Mouse (Mus musculus): ENCODE results near the gene Pip5k1b.

Gene Pip5k1b

DNA sequence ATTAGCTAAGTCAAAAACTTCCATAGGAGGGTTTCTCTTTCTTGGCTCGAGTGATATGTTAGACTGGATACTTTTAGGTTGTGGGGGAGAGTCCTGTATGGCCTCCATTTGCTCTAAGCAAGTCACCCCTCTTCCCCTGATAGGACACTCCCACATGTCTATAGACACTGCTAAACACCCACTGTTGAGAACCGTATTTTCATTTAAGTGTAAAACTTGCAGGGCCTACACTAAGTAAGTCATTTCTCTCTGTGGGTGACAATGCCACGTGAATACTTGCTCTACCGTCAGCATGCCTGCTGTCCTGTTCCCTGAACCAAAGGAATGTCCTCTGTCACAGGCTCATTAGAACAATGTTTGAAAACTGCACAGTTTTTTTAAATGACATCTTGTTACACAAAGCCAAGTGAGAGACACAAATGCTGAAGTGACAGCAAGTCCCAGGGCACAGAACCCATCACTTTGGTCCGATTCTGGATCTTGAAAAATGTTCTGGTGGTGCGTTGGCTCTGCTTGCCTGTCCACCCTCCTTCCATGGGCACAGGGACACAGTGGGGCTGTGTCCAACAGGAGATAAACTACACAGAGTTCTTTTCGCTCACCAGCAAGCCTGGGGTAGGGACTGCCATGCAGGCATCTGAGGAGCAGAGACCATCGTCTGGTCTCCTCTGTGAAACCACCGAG lies 138.6 kb downstream of the Pip5k1b start:
- no peak for DNase-seq (ENCODE audit: low spot score)

DNA sequence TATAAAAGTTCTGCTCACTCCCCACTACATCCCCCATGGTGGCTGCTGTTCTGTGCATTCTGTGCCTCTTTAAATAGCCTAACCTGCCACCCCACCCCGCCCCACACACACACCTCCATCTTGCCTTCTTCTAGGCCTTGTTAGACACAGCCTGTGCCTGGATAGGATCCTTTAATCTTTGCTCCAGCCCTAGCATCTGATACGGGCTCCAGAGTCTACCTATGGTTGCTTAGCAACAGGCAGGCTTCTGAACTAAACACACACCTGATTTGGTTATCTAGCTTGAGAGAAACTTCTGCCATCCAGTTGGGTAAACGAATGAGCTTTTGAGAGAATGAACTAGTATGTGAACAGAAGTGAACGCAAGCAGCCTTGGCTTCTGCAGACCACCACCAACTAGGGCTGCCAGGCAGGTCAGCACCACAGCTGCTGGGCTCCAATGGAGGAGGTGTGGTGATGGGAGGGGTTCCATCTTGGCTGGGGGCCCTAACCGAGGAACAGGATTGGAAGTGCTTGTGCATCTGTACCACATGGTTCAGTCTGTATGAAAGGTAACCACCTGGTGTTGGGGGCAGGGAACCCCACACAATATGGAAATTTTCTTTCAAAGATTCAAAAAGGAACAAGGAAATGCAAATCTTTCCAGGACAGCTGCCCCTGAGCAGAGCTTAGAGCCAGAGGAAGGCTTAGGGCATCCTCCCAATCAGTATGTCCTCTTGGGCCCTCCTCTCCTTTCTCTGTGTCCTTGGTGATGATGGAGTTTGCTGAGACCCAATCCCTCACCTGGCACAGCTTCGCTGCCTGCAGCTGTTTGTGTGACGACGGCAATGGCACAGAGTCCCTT lies 139.7 kb downstream of the Pip5k1b start:
- no peak for DNase-seq (ENCODE audit: low spot score)

DNA sequence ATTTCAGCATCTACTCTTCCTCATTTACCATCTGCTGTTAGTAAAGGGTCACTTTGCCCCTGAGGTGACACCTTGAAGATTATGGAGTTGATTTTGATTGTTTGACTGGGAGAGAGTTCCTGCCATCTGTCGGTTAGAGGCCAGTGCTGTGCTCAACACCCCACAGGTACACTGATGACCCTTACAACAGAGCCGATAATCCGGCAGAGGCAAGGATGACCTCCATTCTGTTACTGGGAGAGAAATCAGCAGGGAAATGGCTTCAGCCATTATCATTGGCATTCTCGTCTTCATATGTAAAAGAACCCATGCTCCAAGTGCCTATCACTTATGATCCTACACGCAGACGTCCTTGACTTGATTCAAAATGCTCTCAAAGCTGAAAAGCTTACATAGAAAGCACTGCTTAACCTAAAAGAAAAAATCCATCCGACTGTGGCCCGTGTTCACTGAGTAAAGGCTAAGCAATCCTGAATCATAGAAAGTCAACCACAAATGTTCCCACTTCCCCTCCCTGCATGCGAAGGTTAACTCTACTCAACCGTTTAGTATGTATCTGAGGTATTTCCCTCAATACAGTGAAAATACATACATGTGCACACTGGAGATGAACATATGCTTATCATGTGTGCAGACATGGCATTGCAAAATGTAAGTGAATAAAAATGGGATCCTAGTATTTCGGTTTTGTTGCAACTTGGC lies 146.7 kb downstream of the Pip5k1b start:
- no peak for DNase-seq (ENCODE audit: low spot score)

DNA sequence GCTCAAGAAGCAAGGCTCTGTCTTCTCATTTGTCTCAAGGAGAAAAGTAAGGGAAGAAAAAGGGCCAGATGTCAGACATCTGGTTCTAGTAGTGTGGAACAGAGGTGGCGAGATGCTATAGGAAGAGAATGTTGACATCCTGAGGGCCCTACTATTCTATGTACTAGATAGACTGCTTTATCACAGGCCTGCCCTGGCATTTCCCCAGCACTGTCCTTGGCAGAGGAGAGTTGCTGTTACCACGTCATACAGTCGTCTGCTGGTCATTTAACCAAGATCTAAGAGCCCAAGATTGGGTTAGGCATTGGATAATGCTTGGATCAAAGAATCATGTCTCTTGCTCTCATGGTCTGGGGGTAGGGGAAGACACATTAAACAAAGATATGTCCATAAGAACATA lies 151.0 kb downstream of the Pip5k1b start:
- no peak for DNase-seq (ENCODE audit: low spot score)

DNA sequence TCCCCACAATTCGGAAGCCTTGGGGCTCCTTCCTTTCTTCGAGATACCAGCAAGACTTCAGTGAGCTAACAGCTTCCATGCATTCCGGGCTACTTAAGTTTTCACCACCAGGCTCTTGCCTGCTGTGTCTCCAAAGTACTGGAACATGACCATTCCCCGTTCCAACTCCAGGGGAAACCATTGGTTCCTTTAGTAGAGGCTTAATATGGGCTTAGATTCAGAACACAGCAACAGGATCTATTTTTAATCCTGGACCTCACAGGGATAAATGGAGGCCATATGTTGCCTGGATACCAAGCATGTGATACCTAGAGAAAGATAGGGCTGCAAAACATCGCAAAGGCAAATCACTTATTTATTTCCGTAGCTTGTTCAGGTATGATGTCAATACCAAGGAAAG lies 152.4 kb downstream of the Pip5k1b start:
- no peak for DNase-seq (ENCODE audit: low spot score)

DNA sequence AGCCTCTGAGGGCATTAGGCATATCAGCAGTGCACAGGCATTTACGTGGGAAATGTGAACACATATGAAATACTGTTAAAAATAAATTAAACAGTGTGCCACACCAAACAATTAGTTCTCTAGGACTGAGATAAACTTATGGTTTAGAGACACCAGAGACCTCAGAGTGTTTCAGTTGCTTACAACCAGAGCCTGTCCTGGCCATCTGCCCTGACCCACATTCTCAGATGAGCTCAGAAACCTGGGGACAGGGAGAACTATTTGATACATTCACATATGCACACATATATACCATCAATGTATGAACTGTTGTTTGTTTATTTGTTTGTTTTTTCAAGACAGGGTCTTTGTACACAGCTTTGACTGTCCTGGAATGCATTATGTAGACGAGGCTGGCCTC lies 161.8 kb downstream of the Pip5k1b start:
- no peak for DNase-seq (ENCODE audit: low spot score)

DNA sequence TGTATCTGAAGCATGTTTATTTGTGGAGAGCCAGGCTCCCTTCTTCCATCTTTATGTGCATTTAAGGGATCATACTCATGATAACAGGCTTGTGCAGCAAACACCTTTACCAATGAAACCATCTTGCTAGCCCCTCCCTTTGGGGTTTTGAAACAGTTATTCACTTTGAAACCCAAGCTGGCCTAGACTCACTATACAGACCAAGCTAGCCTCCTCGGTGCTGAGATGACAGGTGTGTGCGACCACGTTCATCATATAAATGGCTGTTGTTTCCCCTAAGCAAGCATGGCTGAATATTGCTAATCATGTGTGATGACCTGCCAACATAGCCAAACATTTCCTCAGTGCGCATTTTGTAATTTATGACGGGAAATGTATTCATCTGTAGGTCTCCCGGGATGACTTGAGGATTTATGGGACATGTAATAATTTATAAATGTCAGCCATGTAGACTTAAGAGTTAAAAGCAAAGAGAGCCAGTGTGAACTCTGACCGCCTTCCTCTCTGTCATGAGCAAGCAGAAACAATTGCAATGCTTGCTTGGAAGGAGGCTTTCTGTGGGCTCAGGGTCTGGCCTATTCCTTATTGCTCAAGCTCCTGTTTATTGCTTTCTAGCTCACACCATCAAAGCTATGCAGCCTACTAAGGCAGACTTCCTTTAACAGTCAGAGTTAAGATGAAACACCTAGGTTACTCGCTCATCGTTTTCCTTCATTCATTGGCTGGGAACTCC lies 164.0 kb downstream of the Pip5k1b start:
- no peak for DNase-seq (ENCODE audit: low spot score)

DNA sequence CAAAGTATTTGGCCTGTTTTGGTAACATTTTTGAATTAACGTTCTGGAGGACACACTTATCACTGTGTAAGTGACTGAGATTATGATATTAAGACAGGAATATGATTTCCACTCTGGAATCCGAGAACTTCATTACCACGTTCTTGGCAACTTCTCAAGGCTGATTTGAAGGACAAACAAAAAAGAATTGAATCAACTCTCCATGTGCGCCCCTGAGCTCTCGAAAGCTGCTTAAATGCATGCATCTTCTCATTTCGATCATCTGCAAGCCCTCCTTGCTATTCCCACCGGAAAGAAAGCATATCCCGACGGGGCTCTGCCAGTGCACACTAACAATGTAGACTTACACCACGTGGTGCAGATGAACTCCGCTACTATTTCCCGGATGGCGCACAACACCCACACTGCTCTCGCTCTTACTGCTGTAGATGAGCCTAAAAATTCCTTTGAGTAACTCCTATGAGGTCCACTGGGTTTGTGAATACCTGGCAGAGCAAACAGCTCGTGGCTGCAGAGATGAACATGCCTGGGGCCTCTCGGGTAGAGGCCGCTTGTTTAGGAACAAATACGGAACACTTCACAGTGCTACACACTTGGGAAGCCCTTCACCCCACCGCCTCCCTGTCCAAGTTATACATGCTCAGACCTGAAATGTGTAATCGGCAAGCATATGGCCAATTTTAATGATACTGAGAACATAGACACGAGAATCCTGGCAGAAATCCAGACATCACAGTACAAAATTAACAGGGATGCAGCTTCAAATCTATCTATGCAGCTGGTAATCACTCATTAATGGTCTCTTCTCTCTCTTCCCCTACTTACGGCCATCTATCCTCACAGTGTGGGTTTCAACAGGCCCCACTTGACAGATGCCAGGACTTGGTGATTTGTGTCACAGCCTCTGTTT lies 168.5 kb downstream of the Pip5k1b start:
- DNase-seq (ENCODE audit: low spot score), result peak; percentile 25

DNA sequence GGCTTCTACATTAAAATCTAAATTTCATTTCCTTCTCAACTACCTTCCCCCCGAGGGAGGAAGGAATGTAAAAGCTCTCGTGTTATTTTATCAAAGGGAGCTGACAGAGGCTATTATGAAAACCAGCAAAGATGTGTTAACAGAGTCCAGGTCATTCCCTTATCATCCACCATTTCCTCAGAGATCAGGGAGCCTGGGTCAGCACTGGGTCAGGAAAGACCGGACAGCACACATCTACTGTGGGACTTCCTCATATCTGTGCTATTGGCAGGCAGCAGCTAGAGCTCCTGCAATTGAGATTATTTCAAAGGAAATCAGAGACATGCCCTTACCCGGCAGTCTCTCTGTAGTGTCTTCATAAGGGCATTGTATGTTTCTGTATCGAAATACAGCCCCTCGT lies 177.2 kb downstream of the Pip5k1b start:
- DNase-seq (ENCODE audit: low spot score), result no peak

DNA sequence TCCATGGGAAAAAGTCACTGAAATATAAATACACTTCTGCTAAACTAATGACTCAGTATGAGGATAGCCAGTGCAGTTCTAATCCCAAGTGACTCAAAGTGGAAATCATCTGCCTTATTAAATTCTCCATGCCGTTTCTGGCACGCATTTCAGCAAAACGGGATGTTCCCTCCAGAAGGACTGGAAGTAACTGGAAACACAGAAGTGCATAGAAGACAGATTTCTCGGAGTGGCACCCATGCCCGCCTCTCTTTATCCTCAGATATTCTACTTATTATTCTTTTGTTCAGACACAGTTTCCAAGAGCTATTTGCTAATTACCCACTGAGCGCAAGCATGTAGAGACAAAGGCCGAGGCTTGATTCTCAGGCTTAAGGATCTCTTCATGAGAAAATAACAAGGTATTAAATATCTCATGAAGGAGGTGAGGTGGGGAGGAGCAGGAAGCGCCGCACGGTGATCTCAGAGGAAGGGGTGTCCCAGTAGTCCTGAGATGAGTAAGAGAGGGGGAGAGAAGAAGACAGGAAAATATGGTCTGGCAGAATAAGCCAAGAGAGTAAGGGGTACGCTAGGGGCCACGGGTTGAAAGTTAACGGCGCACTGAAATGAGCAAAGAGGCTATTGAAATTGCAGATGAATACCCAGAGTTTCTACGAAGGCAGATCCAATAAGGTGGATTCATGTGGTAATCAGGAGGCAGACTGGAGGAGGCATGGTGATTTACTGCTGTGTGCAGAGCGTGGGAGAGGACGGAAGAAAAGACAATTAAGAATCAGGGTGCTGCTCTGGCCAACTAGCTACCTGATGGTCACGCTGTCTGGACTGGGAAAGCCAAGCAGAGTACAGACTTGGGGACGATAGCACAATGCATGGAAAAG lies 183.7 kb downstream of the Pip5k1b start:
- no peak for DNase-seq (ENCODE audit: low spot score)

DNA sequence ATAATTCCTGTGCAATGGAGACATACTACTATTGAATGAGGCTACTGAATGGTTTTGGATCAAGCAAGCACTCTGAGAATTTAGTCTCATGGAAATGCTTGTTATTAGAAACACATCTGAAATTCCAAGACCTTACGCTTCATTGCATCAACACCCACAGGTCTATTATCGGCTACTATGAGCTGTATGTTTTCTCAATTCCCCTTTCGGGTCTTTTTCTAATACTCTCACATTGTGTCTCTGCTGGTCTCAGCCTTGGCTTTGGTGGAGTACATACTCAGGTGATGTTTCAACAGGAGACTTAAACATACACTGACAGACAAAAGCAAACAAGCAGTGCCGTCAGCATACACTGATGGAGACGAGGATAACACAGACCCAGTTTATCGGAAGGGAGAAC lies 187.3 kb downstream of the Pip5k1b start:
- no peak for DNase-seq (ENCODE audit: low spot score)

DNA sequence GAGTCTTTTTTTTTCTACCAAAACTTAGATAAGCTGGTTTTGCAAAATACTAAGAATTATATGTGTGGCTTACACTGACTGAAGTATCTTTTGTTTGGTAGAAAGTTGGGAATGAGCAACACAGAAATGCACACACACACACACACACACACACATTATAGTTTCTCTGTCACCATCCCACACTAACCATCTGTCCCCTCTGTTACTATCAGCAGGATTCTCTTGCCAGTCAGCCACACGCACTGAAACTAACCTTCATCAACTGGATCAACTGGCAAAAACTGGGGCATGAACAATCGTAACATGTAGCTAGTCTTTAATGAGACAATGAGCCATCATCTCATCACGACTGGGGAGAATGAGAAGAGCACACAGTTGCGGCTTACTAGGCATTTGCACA lies 187.9 kb downstream of the Pip5k1b start:
- no peak for DNase-seq (ENCODE audit: low spot score)

DNA sequence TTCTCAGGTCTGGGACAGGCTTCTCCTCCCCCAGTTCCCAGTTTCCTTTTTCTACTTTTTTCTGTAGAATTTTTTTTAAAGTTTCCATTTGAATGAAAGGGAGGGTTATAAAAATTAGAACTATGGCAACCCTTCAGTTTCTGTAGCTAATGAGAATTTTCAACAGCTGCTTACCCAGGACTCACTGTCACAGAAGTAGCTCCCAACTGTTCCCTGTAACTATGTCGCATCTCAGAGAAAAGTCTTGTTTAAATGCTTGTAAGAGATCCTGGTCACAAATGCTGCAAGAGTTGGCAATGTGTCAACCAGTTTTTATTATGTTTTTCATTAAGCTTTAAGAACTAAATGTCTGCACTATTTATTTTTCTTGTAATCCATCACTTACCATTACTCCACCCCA lies 188.9 kb downstream of the Pip5k1b start:
- no peak for DNase-seq (ENCODE audit: low spot score)

DNA sequence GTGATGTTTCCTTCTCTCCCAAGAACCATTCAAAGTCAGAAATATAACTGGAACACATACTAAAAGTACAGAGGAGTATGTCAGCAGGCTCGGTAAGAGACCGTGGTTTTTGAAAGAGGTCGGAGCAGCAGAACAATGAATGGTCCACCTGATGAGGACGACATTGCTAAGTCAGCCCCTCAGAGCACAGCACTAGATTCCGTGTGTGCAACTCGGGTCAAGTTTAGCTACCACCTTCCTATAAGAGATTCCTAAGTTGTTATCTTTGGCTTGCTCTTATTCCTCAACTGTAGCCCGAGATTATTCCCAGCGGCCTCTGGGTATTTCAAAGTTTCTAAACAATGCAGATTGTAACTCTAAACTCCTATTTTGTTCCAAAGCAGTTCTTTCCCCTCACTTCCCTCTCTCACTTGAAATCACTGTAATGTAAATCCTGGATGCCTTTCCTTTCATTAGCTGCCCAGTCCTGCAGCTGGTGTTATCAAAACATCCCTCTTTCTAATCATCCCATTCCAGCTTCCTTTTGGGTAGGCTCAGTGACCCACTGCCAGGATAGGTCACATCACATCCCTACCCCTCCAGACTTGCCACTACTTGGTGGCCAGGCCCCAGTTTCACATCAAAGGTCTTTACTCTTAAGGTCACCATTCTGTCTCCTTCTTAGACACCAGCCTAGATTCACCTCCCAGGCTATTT lies 192.9 kb downstream of the Pip5k1b start:
- DNase-seq (ENCODE audit: low spot score), result no peak

DNA sequence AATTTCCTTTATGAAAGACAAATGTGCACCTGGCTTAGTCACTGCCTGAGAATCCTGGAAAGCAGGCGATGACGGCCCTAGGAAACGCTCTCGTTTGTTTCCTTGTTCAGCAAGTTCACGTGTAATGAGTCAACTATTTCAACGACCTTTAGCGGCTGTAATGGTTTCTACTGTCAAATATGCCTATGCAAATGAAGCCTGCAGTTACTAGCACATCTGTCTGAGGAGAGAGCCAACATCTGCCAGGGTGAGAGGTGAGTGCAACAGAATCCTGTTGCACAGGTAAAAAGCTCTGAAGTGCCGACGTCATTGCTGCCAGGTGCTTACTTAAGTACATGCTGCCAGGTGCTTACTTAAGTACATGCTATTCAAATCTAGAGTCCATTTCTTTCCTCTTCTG lies 196.4 kb downstream of the Pip5k1b start:
- DNase-seq (ENCODE audit: low spot score), result no peak

DNA sequence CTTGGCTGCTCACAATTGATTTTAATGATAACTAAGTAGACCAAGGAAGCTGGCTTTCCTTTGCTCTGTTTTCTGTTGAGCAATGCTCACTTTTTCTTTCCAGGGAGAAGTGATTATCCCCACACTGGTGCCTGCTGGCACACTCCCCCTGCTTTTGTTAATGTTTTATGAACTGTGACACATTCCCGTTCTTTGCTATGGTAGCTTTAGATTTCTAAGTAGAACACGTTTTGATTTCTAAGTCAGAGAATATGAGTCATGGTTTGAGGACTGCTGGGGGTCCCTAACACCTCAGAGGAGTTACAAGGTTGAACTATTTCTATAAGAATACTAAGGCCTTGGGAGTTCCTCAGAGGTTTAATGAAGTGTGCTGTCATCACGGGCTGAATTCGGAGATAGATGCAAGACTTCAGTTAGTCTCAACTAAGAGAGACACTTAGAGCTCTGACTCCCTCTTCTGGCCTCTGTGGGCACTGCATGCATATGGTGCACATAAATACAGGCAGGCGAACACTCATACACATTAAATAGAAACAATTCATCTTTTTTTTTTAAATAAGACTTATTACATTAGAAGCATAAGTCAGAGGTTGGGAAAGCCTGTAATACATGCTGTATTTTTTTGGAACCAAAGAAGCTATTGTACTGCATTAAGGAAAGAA lies 203.2 kb downstream of the Pip5k1b start:
- DNase-seq (ENCODE audit: low spot score), result no peak

DNA sequence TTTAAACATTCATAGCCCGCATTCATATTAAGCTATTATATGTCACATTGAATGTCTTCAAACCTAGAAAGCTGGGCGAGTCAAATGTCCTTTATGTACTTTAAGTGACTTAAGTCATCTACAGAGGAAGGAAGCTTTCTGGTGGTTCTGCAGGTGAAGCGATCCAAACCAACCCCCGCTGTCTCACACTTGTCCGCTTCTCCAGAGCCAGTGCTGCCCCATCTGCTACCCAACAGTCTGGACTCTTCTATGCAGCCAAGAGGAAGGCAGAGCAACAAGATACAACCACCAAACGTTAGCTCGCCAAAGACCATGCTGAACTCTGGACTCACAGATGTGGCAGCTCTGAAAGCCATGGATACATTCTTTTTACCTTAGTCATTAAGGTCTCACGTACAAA lies 211.2 kb downstream of the Pip5k1b start:
- no peak for DNase-seq (ENCODE audit: low spot score)

DNA sequence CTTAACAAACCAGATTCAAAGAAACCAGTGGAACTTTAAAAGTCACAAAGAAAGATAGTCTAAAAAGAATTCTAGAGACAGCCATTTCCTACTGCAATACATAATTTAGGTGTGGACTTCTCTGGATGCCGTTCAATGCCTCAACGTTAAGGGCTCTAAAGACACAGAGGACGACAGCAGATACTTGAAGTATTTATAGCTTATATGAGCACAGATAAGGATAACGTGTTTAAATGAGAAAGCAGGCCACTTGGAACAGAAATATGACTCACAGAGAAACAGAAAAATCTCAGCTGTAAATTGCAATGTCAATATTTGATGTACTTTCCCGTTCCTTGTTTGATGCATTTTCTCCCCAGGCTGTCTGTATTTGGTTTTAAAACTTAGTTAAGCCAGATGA lies 212.9 kb downstream of the Pip5k1b start:
- DNase-seq (ENCODE audit: low spot score), result no peak
